Mouse (Mus musculus) frontal cortex, adult (tissue): ENCODE measurements around the gene Slc46a1.

ENCODE experiments used
- ATAC-seq: cut with Nextera tagmentation; 2 replicates; pipeline ENCODE4 v1.9.2; 2017; ENCODE audit warnings: mild to moderate bottlenecking, moderate library complexity, mixed read lengths; ENCODE audit not compliant: low TSS enrichment

Slc46a1 gene

GRCm38 (mm10) chr11:78455308-78455707 is 10.2 kb upstream of the Slc46a1 start:
- ATAC-seq = no peak

- no peak for ATAC-seq
Measured at GRCm38 (mm10) chr11:78458740-78459139, 6.8 kb upstream of the Slc46a1 start.

DNA sequence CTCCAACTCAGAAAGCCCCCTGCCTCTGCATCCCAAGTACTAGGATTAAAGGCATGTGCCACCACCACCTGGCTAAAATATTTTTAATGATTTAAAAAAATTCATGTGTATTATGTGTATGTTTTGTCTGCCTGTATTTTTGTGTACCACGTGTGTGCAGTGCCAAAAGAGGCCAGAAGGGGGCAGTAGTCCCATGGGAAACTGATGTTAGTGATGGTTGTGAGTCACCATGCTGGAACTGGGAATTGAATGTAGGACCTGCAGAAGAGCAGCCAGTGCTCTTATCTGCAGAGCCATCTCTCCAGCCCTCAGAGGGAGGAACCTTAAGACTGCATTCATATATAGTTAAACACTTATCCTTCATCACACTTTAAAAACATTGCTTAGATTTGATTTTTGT is 3.6 kb upstream of the Slc46a1 start:
- ATAC-seq = no peak

DNA sequence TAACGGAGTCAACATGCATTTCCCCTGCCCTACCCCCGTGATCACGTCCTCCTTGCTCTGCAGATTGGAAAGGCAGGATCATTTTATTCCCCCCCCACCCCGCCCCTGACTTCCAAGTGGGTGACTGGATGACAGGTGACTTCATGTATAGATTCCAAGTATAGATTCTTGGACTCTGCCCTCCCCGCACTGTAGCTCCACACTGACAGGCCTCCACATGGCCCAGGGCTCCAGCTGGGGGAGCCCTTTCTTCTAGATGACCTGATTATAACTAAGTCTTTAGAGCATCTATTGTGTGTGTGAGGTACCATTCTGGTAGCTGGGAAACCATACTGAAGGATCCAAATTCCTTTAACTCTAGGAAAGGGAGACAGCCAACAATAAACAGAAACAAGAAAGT is 2.8 kb upstream of the Slc46a1 start:
- no peak for ATAC-seq

DNA sequence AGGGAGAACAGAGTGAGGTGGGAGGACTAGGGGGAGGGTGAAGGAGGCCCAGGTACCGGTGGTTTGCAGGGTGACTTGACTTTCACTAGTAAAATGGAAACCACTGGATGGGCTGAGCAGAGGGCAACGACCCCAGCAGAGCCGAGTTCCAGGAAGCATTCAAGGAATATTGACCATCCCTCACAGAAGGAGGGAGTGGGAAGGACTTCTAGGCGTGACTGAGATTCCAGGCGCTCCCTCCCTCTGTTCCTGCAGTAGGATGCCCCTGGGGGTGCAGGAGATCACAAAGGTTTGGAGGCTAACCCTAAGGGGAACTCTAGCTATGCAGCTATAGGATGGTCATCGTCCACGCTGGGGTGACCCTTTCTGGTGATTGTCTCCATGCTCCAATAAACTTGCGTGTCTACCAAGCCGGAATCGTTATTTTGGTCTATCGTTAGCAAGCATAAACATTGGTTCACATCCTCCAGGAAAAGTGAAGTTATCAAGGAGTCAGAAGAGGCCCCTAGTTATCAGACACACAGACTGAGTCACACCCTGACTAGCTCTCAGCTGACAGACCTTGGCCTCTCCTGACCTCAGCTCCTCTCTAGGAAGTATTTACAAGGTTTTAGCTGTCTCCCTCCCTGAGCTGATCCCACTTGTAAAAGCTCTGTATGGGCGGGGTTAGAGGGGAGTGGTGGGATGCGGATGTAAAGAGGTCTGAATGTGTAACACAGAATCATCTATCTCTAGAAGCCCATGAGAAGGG is 2.0 kb upstream of the Slc46a1 start:
- ATAC-seq = no peak

- ATAC-seq = no peak
Measured at GRCm38 (mm10) chr11:78465116-78465515, 381 bp upstream of the Slc46a1 start.

DNA sequence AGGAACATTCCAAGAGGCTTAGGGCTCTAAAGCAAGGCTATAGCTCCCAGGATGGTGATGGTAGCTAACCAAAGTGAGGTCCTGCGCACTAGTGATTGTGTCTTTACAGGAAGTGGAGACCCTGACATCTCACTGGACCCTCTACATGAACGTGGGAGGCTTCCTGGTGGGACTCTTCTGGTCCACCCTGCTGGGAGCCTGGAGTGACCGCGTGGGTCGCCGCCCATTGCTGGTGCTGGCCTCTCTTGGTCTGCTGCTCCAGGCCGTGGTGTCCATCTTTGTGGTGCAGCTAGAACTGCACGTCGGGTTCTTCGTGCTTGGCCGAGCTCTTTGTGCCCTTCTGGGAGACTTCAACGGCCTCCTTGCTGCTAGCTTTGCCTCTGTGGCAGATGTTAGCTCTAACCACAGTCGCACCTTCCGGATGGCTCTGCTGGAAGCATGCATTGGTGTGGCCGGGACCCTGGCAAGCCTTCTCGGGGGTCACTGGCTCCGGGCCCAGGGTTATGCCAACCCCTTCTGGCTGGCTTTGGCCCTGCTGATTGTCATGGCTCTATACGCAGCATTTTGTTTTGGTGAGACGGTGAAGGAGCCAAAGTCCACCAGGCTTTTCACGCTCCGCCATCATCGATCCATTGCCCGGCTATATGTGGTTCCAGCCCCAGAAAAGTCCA is 880 bp downstream of the Slc46a1 start:
- no peak for ATAC-seq

DNA sequence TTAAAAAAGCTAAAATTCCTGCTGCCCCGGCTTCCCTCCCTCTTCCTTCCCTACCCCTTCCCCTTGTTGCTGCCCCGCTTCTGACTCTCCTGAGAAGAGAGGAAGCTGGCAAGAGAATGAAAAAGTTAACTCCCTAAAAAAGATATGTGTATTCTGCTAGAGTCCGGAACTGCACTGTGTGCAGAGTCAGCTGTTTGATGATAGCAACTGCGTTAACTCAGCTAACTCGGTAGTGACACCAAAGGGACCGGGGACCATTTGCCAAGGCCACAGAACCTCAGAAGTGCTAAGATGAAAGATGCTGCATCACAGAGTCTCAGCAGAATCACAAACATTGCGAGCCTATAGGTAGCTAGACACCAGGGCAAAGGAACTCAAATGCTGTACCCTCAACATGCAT is 2.0 kb downstream of the Slc46a1 start:
- ATAC-seq = no peak

DNA sequence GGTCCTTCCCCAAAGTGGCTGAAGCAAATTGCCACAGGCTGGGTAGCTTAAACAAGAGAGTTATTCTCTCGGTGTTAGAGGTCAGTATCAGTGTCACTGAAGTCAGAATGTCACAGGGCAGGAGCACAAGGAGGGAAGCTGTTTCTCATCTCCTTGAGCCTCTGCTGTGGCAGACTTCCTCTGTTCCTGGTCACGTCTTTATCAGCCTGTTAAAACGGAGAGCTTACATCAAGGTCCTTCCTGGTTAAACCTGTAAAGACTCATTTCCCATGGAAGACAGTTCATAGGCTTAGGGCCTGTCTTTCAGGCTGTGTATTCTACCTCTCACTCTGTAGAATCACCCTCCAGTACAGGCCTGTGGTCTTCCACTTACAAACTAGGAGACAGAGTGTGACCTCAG is 2.4 kb downstream of the Slc46a1 start:
- ATAC-seq = no peak

GRCm38 (mm10) chr11:78471326-78472103 is 6.0 kb downstream of the Slc46a1 start:
- no peak for ATAC-seq

GRCm38 (mm10) chr11:78475289-78475688 is 9.8 kb downstream of the Slc46a1 start:
- no peak for ATAC-seq

DNA sequence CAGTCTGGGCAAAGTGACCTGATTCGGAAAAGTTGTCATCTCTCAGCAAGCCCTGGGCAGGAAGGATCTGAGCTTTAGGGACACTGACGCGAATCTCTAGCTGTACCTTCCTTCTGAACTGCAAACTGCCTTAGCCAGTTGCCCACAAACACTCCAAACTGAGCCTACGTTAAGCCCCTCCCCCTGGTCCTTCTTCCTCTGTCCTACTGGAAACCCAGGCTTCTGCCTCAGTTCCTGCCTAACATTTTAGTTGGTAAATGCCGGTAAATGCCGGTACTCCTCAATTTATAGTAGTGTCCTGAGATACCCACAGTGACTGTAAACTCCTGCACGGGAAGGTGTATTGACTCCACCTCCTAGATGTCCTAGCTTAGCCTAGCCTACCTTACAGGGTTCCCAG is 18.1 kb downstream of the Slc46a1 start:
- no peak for ATAC-seq

GRCm38 (mm10) chr11:78488168-78488567 is 22.7 kb downstream of the Slc46a1 start:
- ATAC-seq = no peak

DNA sequence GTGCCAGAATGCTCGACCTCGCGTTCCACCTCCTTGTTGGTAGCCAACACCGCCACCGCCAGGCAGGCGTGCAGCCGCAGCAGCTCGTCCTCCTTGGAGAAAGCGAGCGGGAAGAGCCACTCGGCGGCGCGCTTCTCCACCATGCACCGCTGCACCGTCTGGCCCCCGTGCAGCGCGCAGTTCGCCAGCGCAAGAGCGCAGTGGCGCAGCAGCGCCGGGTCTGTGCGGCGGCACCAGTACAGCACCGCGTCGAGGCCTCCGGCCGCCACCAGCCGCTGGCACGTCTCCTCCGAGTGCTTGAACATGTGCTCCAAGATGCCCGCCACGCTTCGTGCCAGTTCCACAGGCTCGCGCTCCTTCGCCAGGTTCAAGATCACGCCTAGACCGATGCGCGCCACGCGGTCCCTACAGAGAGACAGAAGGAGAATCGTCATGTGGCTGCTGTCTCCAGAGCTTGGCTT is 25.3 kb downstream of the Slc46a1 start:
- peak; percentile 91 for ATAC-seq

DNA sequence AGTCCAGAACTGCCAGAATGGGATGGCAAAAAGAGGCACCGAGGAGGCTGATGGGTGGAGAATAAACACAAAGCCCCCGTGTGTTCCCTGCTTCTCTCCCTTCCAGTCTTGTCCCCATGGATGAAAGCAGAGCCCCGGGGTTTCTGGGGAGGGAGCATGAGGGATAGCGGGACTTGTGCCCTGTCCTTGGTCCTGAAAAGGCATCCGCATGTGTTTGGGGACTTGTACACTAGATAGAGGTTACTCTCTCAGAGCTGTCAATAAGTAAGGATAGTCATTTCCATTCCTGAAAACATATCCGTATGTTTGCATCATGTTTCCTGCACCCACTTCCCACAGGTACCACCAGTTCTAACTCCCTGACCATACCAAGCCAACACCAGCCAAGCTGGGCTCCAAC is 30.4 kb downstream of the Slc46a1 start:
- no peak for ATAC-seq

DNA sequence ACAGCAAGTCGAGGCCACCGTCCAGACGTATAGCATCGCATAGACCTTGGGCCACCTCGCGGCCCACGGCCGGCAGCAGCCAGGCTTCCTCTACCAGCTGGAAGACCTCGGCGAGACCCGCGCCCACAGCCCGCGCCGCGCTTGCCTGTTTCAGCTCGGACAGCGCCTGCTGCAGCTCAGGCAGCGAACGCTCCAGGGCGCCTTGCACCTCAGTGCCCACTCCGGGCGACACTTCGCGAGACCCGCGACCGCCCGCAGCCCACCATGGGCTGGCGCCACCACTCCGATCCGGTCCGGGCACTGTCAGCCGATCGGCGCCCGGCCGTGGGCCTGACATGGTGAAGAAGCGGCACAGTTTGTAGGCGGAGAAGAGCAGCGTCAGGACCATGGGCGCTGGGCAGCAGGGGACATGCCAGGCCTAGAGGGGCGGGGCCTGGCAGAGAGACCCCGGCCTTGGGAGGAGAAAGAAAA is 31.6 kb downstream of the Slc46a1 start:
- peak; percentile 38 for ATAC-seq

DNA sequence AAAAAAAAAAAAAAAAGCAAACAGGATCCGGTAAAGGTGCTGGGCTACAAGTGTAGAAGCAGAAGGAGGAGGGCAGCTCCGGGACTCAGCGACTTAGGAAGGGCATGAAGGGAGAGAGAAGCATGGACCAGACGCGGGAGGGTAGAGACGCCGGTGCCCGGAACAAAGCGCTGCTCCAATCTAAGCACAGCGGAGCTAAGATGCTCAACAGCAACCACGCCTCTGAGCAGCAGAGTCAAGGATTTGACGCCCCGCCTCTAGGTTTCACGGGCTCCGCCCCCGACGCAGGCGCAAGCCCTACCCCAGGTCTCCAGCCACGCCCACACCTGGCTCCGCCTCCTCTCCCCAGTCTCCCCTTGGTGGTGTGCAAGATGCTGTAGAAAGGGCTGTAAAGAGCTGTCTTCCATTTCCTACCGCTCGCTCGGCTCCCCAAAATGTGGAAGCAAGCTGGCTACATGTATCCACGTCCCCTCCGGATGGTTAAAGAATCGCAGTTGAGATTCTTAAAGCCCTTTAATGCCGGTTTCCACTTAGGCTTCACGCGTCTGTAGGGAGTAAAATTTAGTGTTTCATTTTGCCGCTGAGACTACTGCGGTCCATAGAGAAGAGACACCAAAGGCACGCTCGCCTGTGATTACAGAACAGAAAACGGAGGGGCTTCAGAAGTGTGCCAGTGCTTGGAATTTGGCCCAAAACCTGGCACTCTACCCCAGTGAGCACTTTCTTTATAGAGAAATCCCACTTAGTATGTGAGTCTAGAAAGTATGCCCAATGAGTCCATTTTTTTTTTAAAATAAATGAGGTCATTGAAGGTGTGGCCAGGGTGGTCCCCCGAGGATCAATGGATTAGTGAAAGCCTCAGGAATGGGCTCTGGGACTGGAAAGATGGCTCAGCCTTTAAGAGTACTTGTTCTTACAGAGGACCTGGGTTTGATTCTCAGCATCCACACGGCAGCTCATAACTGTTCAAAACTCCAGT is 32.3 kb downstream of the Slc46a1 start, which contains the start of gene Sarm1:
TSS of gene Sarm1 (minus strand) at position 211 of the 979 bp plus-strand sequence.
- peak; percentile 94 for ATAC-seq

DNA sequence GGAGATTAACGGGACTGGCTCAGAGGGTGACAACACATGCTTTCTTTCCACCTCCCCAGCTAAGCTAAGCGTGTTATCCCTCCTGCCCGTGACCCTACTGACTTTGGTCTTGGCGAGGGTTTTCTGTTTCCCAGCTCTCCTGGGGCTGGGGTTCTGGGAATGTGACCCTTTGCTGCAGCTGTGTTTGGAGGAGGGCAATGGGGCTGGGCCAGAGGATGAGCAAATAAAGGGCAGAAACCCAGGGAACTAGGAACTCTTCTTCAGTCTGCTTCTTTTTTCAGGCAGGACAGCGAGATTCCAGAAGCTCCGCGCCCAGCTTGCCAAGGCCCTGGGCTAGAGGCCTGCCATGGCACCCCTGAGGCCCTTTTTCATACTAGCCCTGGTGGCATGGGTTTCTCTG is 33.5 kb downstream of the Slc46a1 start, which contains the start of gene Vtn:
TSS of gene Vtn (plus strand) at position 88 of the 400 bp plus-strand sequence.
- no peak for ATAC-seq

GRCm38 (mm10) chr11:78499543-78499942 is 34.0 kb downstream of the Slc46a1 start:
- ATAC-seq = no peak

- no peak for ATAC-seq
Measured at GRCm38 (mm10) chr11:78500623-78501202, 35.2 kb downstream of the Slc46a1 start.

- no peak for ATAC-seq
Measured at GRCm38 (mm10) chr11:78501529-78501928, 36.0 kb downstream of the Slc46a1 start.
